Mouse (Mus musculus): ENCODE measurements around the gene Tenm3. TPM values are rescaled to one million over a fixed set of nuclear protein-coding genes. Genes with fewer than 3 reads are reported as not detected.

Gene Tenm3
- total and polyA plus RNA-seq, 3 experiments = 0.03 to 0.08 (median 0.07) TPM

DNA sequence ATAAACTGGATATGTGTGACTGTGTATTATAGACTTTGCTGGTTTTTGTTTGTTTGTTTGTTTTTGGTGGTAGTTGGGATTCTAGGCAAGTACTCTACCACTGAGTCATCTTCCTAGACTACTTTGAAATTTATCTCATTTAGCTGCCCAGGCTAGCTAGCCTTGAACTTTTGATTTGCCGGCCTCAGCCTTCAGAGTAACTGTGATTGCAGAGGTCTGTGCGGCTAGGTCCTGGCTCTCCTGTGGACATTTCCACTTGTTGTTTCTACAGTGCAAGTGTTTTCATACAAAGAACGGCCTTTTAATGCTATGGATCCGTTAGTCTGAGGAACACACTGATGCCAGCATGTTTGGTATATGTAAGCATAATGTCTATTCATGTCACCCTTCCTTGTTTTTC, 495.4 kb downstream of the Tenm3 start:
- H3K4me2 ChIP-seq (ENCODE audit: insufficient read depth, low read depth, poor library complexity, severe bottlenecking) = no peak overlapping the region
- no peak overlapping the region for H3K27ac ChIP-seq (ENCODE audit: insufficient read depth, low read depth)
- H3K4me3 ChIP-seq (replicated peaks in 1 of 3; ENCODE audit: low read depth in 2 of 3, low read length in 2 of 3, poor library complexity in 1 of 3) = no peak overlapping the region
- H3K27me3 ChIP-seq (replicated peaks) = no peaks in the 10 kb centered on the region
- no peak for DNase-seq (ENCODE audit: extremely low read depth)
- no peak overlapping the region for H3K9ac ChIP-seq (ENCODE audit: insufficient read depth, low read depth)
- no peaks in the 10 kb centered on the region for H3K36me3 ChIP-seq (replicated peaks in 1 of 2; ENCODE audit: control insufficient read depth in 1 of 2, insufficient read depth in 1 of 2, low read length in 1 of 2)
- H3K4me1 ChIP-seq (ENCODE audit: control insufficient read depth in 1 of 2, insufficient read depth in 2 of 2) = no peaks in the 10 kb centered on the region
- H3K79me2 ChIP-seq (replicated peaks; ENCODE audit: control insufficient read depth, extremely low read depth, insufficient read depth, poor library complexity, severe bottlenecking) = no peaks in the 10 kb centered on the region
- H3K9me3 ChIP-seq (replicated peaks; ENCODE audit: low read length) = peaks cover 63% of the 10 kb centered on the region
- dilution Hi-C loops (cut with MboI; ENCODE audit: extremely low pct_ligation_motif_present, extremely low pct_unique_long_range_greater_than_20kb, low sequenced_read_pairs) = no loop called here
- no peak for TF ChIP-seq TBP (conservative IDR thresholded peaks at IDR 0.05; ENCODE audit: low read depth, low read length)
- TF ChIP-seq ZC3H11A (IDR thresholded peaks at IDR 0.05; ENCODE audit: low read depth, low read length) = no peak
- TF ChIP-seq RAD21 (IDR thresholded peaks at IDR 0.05; ENCODE audit: low read depth, low read length) = no peak
- in situ Hi-C loops (cut with MboI; ENCODE audit: low pct_ligation_motif_present, low pct_unique_long_range_greater_than_20kb, low sequenced_read_pairs) = no loop called here

GRCm38 (mm10) chr8:48343067-48343420, 500.7 kb downstream of the Tenm3 start:
- DNase-seq (ENCODE audit: extremely low read depth) = no peak
- in situ Hi-C loops (cut with MboI; ENCODE audit: low pct_ligation_motif_present, low pct_unique_long_range_greater_than_20kb, low sequenced_read_pairs) (no loop called here), dilution Hi-C loops (cut with MboI; ENCODE audit: extremely low pct_ligation_motif_present, extremely low pct_unique_long_range_greater_than_20kb, low sequenced_read_pairs) (no loop called here)
- TF ChIP-seq NELFE (IDR thresholded peaks at IDR 0.05; ENCODE audit: low read depth, low read length) = no peak
- no peak for TF ChIP-seq CHD2 (IDR thresholded peaks at IDR 0.05; ENCODE audit: low read length)
- no peak for TF ChIP-seq BHLHE40 (IDR thresholded peaks at IDR 0.05; ENCODE audit: low read depth, low read length)
- Histone ChIP-seq H3K36me3 (replicated peaks in 1 of 2; ENCODE audit: control insufficient read depth in 1 of 2, insufficient read depth in 1 of 2, low read length in 1 of 2) (no peaks in the 10 kb centered on the region), H3K27me3 (replicated peaks) (no peaks in the 10 kb centered on the region), H3K9me3 (replicated peaks; ENCODE audit: low read length) (peaks cover 55% of the 10 kb centered on the region), H3K79me2 (replicated peaks; ENCODE audit: control insufficient read depth, extremely low read depth, insufficient read depth, poor library complexity, severe bottlenecking) (no peaks in the 10 kb centered on the region), H3K4me1 (ENCODE audit: control insufficient read depth in 1 of 2, insufficient read depth in 2 of 2) (no peaks in the 10 kb centered on the region), H3K4me3 (replicated peaks in 1 of 3; ENCODE audit: low read depth in 2 of 3, low read length in 2 of 3, poor library complexity in 1 of 3) (no peak overlapping the region), H3K9ac (ENCODE audit: insufficient read depth, low read depth) (no peak overlapping the region), H3K4me2 (ENCODE audit: insufficient read depth, low read depth, poor library complexity, severe bottlenecking) (no peak overlapping the region), H3K27ac (ENCODE audit: insufficient read depth, low read depth) (no peak overlapping the region)

DNA sequence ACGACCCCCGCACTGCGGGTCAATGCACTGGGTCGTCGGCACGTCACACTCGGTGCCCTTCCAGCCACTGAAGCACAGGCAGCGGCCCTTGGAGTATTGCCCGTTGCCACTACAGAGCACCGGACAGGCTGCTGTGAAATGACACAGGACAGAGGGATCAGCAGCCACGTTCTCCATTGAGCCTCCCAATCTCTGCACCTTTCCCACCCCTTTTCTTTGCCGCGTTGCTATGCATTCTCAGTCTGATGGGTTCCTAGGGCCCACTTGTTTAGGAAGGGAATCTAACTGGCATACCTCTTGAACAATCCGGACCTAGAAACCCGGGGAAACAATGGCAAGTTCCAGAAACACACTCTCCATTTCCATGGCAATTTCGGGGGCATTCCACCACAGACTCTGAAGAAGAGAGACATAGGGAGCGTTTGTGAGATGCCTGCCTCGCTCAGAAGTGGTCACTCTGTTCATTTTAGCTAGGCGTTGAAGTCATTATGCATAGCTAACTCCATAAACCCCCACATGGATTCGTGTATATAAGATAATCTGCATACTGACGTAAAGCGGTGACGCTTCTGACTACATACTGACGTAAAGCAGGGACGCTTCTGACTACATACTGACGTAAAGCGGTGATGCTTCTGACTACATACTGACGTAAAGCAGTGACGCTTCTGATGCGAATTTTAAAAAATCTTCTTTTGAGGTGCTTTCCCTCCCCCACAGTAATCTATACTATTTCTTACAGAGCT, 501.3 kb downstream of the Tenm3 start:
- Histone ChIP-seq H3K4me1 (ENCODE audit: control insufficient read depth in 1 of 2, insufficient read depth in 2 of 2) (no peaks in the 10 kb centered on the region), H3K79me2 (replicated peaks; ENCODE audit: control insufficient read depth, extremely low read depth, insufficient read depth, poor library complexity, severe bottlenecking) (no peaks in the 10 kb centered on the region), H3K27me3 (replicated peaks) (no peaks in the 10 kb centered on the region), H3K27ac (ENCODE audit: insufficient read depth, low read depth) (no peak overlapping the region), H3K9me3 (replicated peaks; ENCODE audit: low read length) (peaks cover 56% of the 10 kb centered on the region), H3K36me3 (replicated peaks in 1 of 2; ENCODE audit: control insufficient read depth in 1 of 2, insufficient read depth in 1 of 2, low read length in 1 of 2) (no peaks in the 10 kb centered on the region), H3K4me3 (replicated peaks in 1 of 3; ENCODE audit: low read depth in 2 of 3, low read length in 2 of 3, poor library complexity in 1 of 3) (no peak overlapping the region), H3K4me2 (ENCODE audit: insufficient read depth, low read depth, poor library complexity, severe bottlenecking) (no peak overlapping the region), H3K9ac (ENCODE audit: insufficient read depth, low read depth) (no peak overlapping the region)
- dilution Hi-C loops (cut with MboI; ENCODE audit: extremely low pct_ligation_motif_present, extremely low pct_unique_long_range_greater_than_20kb, low sequenced_read_pairs) (no loop called here), in situ Hi-C loops (cut with MboI; ENCODE audit: low pct_ligation_motif_present, low pct_unique_long_range_greater_than_20kb, low sequenced_read_pairs) (no loop called here)
- TF ChIP-seq GABPA (IDR thresholded peaks at IDR 0.05; ENCODE audit: insufficient replicate concordance, low read depth, low read length) (no peak), UBTF (IDR thresholded peaks at IDR 0.05; ENCODE audit: low read depth, low read length) (no peak), NELFE (IDR thresholded peaks at IDR 0.05; ENCODE audit: low read depth, low read length) (no peak), ZKSCAN1 (IDR thresholded peaks at IDR 0.05; ENCODE audit: borderline replicate concordance, low read depth, low read length) (no peak), ZNF384 (IDR thresholded peaks at IDR 0.05; ENCODE audit: low read depth, low read length) (no peak), JUND (conservative IDR thresholded peaks at IDR 0.05; ENCODE audit: low read depth, low read length) (no peak), RCOR1 (conservative IDR thresholded peaks at IDR 0.05; ENCODE audit: low read depth, low read length) (no peak), TBP (conservative IDR thresholded peaks at IDR 0.05; ENCODE audit: low read depth, low read length) (no peak), ZC3H11A (IDR thresholded peaks at IDR 0.05; ENCODE audit: low read depth, low read length) (no peak)
- no peak for DNase-seq (ENCODE audit: extremely low read depth)

Data from CH12.LX (cell line).